Comparison of ENCODE assay signal across 11 mouse cellular contexts in genomic region chr4:66450115-66450514, GRCm38 (mm10). TPM values are rescaled to one million over a fixed set of nuclear protein-coding genes. Genes with fewer than 3 reads are reported as not detected.
A peak's percentile ranks its signal among the peaks of the same experiment; 100 is the strongest.
DNase-seq lines count a peak whose midpoint lies in the region; ATAC-seq and TF ChIP-seq lines count a peak whose summit lies in the region.
"Had no signal": no experiment of that assay in that cellular context is flagged by ENCODE, and none has a peak within 500 bp of the region (broad histone marks: within the 10 kb centered on the region; RNA-seq: fewer than 3 reads in every experiment).

No protein-coding gene starts in this region.

- TF ChIP-seq CTCF in midbrain, postnatal 0 days (IDR thresholded peaks at IDR 0.05), result peak; percentile 51

- WGBS in forebrain, embryonic 14.5 days, result 47% methylated on average over 3 of the region's 3 CpGs
- WGBS in forebrain, embryonic 16.5 days, result 51% methylated on average over 3 of the region's 3 CpGs
- WGBS in midbrain, postnatal 0 days, result 45% methylated on average over 3 of the region's 3 CpGs
- 43% methylated on average over 3 of the region's 3 CpGs for WGBS in midbrain, embryonic 15.5 days
- WGBS in kidney, embryonic 14.5 days, result 32% methylated on average over 3 of the region's 3 CpGs

- no peaks in the 10 kb centered on the region for H3K36me3 ChIP-seq in forebrain, embryonic 14.5 days (ENCODE audit: control insufficient read depth, insufficient read depth, low read length)
- no peaks in the 10 kb centered on the region for H3K36me3 ChIP-seq in forebrain, embryonic 16.5 days (ENCODE audit: control insufficient read depth, insufficient read depth)
- no peaks in the 10 kb centered on the region for H3K36me3 ChIP-seq in midbrain, postnatal 0 days (ENCODE audit: insufficient read depth, low read length)
- no peaks in the 10 kb centered on the region for H3K36me3 ChIP-seq in midbrain, embryonic 15.5 days (replicated peaks)
- H3K36me3 ChIP-seq in kidney, embryonic 14.5 days (ENCODE audit: control insufficient read depth, insufficient read depth, low read length), result no peaks in the 10 kb centered on the region
- H3K36me3 ChIP-seq: limb, embryonic 15.5 days had no signal

- H3K27me3 ChIP-seq in forebrain, embryonic 14.5 days (replicated peaks; ENCODE audit: control insufficient read depth, insufficient read depth, low read length), result no peaks in the 10 kb centered on the region
- no peaks in the 10 kb centered on the region for H3K27me3 ChIP-seq in forebrain, embryonic 16.5 days (replicated peaks; ENCODE audit: control insufficient read depth, insufficient read depth, low read length)
- H3K27me3 ChIP-seq in midbrain, postnatal 0 days (ENCODE audit: insufficient read depth, low read length), result no peaks in the 10 kb centered on the region
- no peaks in the 10 kb centered on the region for H3K27me3 ChIP-seq in midbrain, embryonic 15.5 days (replicated peaks)
- H3K27me3 ChIP-seq in kidney, embryonic 14.5 days (ENCODE audit: control insufficient read depth, insufficient read depth, low read length), result no peaks in the 10 kb centered on the region
- H3K27me3 ChIP-seq: CH12.LX; limb, embryonic 15.5 days had no signal

- no peak overlapping the region for H3K4me2 ChIP-seq in forebrain, embryonic 14.5 days (ENCODE audit: low read length)
- no peak overlapping the region for H3K4me2 ChIP-seq in forebrain, embryonic 16.5 days (ENCODE audit: low read length)
- H3K4me2 ChIP-seq in midbrain, postnatal 0 days (ENCODE audit: low read depth, low read length, poor library complexity, severe bottlenecking), result no peak overlapping the region
- no peak overlapping the region for H3K4me2 ChIP-seq in midbrain, embryonic 15.5 days
- H3K4me2 ChIP-seq in kidney, embryonic 14.5 days (replicated peaks; ENCODE audit: low read depth, low read length), result no peak overlapping the region
- H3K4me2 ChIP-seq: limb, embryonic 15.5 days had no signal

- DNase-seq in forebrain, embryonic 14.5 days (ENCODE audit: low spot score), result peak; percentile 52
- DNase-seq in midbrain, postnatal 0 days (ENCODE audit: low spot score), result peak; percentile 53
- no peak for DNase-seq in right cerebral cortex, postnatal 36 days (ENCODE audit: low spot score in 2 of 2)
- no peak for DNase-seq in left cerebral cortex, postnatal 36 days (ENCODE audit: low spot score in 2 of 2)
- no peak for DNase-seq in adrenal gland, postnatal 14 days
- DNase-seq: adrenal gland, postnatal 25 days had no signal

- H3K9ac ChIP-seq in forebrain, embryonic 14.5 days (ENCODE audit: low read length), result no peak overlapping the region
- H3K9ac ChIP-seq in forebrain, embryonic 16.5 days (replicated peaks; ENCODE audit: low read depth, low read length), result no peak overlapping the region
- no peak overlapping the region for H3K9ac ChIP-seq in midbrain, postnatal 0 days (replicated peaks; ENCODE audit: low read length, poor library complexity, severe bottlenecking)
- no peak overlapping the region for H3K9ac ChIP-seq in midbrain, embryonic 15.5 days
- H3K9ac ChIP-seq in kidney, embryonic 14.5 days (ENCODE audit: low read depth, low read length), result no peak overlapping the region
- H3K9ac ChIP-seq: limb, embryonic 15.5 days had no signal

- intact Hi-C loops in left cerebral cortex, postnatal 36 days (cut with DNase I), result no loop called here

- H3K27ac ChIP-seq in forebrain, embryonic 14.5 days (ENCODE audit: low read depth, low read length), result no peak overlapping the region
- H3K27ac ChIP-seq in forebrain, embryonic 16.5 days (ENCODE audit: low read length), result no peak overlapping the region
- no peak overlapping the region for H3K27ac ChIP-seq in midbrain, postnatal 0 days (ENCODE audit: low read depth, low read length)
- no peak overlapping the region for H3K27ac ChIP-seq in midbrain, embryonic 15.5 days
- no peak overlapping the region for H3K27ac ChIP-seq in kidney, embryonic 14.5 days (ENCODE audit: low read depth, low read length)
- H3K27ac ChIP-seq: limb, embryonic 15.5 days had no signal

- H3K4me1 ChIP-seq in forebrain, embryonic 14.5 days (ENCODE audit: control insufficient read depth, insufficient read depth, low read length), result no peaks in the 10 kb centered on the region
- H3K4me1 ChIP-seq in forebrain, embryonic 16.5 days (replicated peaks; ENCODE audit: control insufficient read depth, insufficient read depth, low read length), result no peaks in the 10 kb centered on the region
- H3K4me1 ChIP-seq in midbrain, postnatal 0 days (ENCODE audit: insufficient read depth, low read length), result no peaks in the 10 kb centered on the region
- no peaks in the 10 kb centered on the region for H3K4me1 ChIP-seq in midbrain, embryonic 15.5 days
- 0 out of 2 replicates have a peak, but pooled peaks cover 3% of the 10 kb centered on the region for H3K4me1 ChIP-seq in kidney, embryonic 14.5 days (ENCODE audit: control insufficient read depth, insufficient read depth, low read length)

- no peak overlapping the region for H3K4me3 ChIP-seq in forebrain, embryonic 14.5 days (ENCODE audit: low read depth, low read length)
- H3K4me3 ChIP-seq in forebrain, embryonic 16.5 days (replicated peaks; ENCODE audit: low read length), result no peak overlapping the region
- no peak overlapping the region for H3K4me3 ChIP-seq in midbrain, postnatal 0 days (ENCODE audit: low read depth, low read length)
- H3K4me3 ChIP-seq in midbrain, embryonic 15.5 days, result no peak overlapping the region
- no peak overlapping the region for H3K4me3 ChIP-seq in kidney, embryonic 14.5 days (ENCODE audit: low read length)
- H3K4me3 ChIP-seq: limb, embryonic 15.5 days had no signal

- ATAC-seq in forebrain, embryonic 14.5 days, result no peak
- ATAC-seq in forebrain, embryonic 16.5 days, result no peak
- no peak for ATAC-seq in midbrain, postnatal 0 days (ENCODE audit: low FRiP score)
- no peak for ATAC-seq in midbrain, embryonic 15.5 days (replicated peaks)
- ATAC-seq in kidney, embryonic 14.5 days (ENCODE audit: low FRiP score, low TSS enrichment), result peak; percentile 52; the same call in 1 of the 2 replicates

- no peaks in the 10 kb centered on the region for H3K9me3 ChIP-seq in forebrain, embryonic 14.5 days (replicated peaks; ENCODE audit: control insufficient read depth, low read length)
- no peaks in the 10 kb centered on the region for H3K9me3 ChIP-seq in forebrain, embryonic 16.5 days (ENCODE audit: control insufficient read depth, low read length)
- H3K9me3 ChIP-seq in midbrain, postnatal 0 days (ENCODE audit: low read length), result no peaks in the 10 kb centered on the region
- no peaks in the 10 kb centered on the region for H3K9me3 ChIP-seq in midbrain, embryonic 15.5 days
- no peaks in the 10 kb centered on the region for H3K9me3 ChIP-seq in kidney, embryonic 14.5 days (ENCODE audit: control insufficient read depth, low read length)
- H3K9me3 ChIP-seq: limb, embryonic 15.5 days had no signal

RNA-seq across cellular contexts. Expression of gene Astn2, which starts 45.7 kb away (rescaled TPM):
- polyA plus RNA-seq in forebrain, embryonic 14.5 days (2014; fragmentation: Nextera tagmentation; extraction: Ambion mirVana), result 0.42 and 0.49 TPM in 2 replicates
- polyA plus RNA-seq in forebrain, embryonic 16.5 days (2015; fragmentation: Nextera tagmentation; extraction: Ambion mirVana), result 0.65 and 1.5 TPM in 2 replicates
- total RNA-seq in midbrain, postnatal 0 days (2014; rRNA removed), result 34.9 and 40.8 TPM in 2 replicates
- 1.4 and 2.5 TPM in 2 replicates for polyA plus RNA-seq in midbrain, postnatal 0 days (2015; fragmentation: Nextera tagmentation; extraction: Ambion mirVana)
- polyA plus RNA-seq in midbrain, embryonic 15.5 days (2015; fragmentation: Nextera tagmentation; extraction: Ambion mirVana), result 3.8 and 4.0 TPM in 2 replicates
- 0.60 and 0.67 TPM in 2 replicates for polyA plus RNA-seq in kidney, embryonic 14.5 days (2014; fragmentation: Nextera tagmentation; extraction: Ambion mirVana)
- 10 to 100 TPM; 39.3 to 44.0 TPM for total RNA-seq in left cerebral cortex, postnatal 36 days (2021)
- total RNA-seq in adrenal gland, postnatal 14 days (2021), result 2.2 and 3.4 TPM in 2 replicates
- total RNA-seq: CH12.LX had no signal

Comparison
In these comparisons a context has a peak if more than half of its experiments do, and no peak if none do; other contexts are left out.
1. DNase-seq: peak in forebrain, embryonic 14.5 days (single experiment) and midbrain, postnatal 0 days (single experiment); none in right cerebral cortex, postnatal 36 days (0 of 2), left cerebral cortex, postnatal 36 days (0 of 2) and adrenal gland, postnatal 14 days (single experiment).